Mouse (Mus musculus) spleen, adult 2 months (tissue): ENCODE measurements at regions not wholly inside any gene's neighbourhood (a gene's known extent, or its start where the extent isn't known, plus 50 kb on each side); places are given as distances from the start of the nearest gene placed in this dataset.

Experiments used
- DNase-seq, 2 experiments: peaks; one replicate each; pipeline versions ENCODE4 v3.0.0 to v3.0.0-alpha.2; 2012 to 2021; ENCODE audit warnings: low spot score in 2 of 2, low read depth in 1 of 2
- H3K27ac ChIP-seq: fragments of 200-500 bp; 2 replicates; pipeline ENCODE4 v1.5.1; 2012; ENCODE audit warnings: low read length, inconsistent platforms; ENCODE audit not compliant: insufficient read depth
- H3K27me3 ChIP-seq: fragments of 200-500 bp; 2 replicates; pipeline ENCODE4 v1.6.1; 2012; ENCODE audit warnings: mild to moderate bottlenecking, moderate library complexity, low read length, inconsistent platforms; ENCODE audit not compliant: control insufficient read depth, insufficient read depth
- H3K36me3 ChIP-seq: fragments of 200-500 bp; 2 replicates; pipeline ENCODE4 v1.6.1; 2012; ENCODE audit warnings: mild to moderate bottlenecking, low read length, inconsistent platforms; ENCODE audit not compliant: control insufficient read depth, insufficient read depth
- H3K4me1 ChIP-seq: fragments of 200-500 bp; 2 replicates; pipeline ENCODE4 v1.6.1; 2011; ENCODE audit warnings: inconsistent platforms; ENCODE audit not compliant: control insufficient read depth, insufficient read depth, insufficient read length
- H3K4me3 ChIP-seq: fragments of 200-500 bp; 2 replicates; pipeline ENCODE4 v1.5.1; 2011; ENCODE audit warnings: mild to moderate bottlenecking, inconsistent platforms; ENCODE audit not compliant: insufficient read depth, insufficient read length; ENCODE audit errors: extremely low read depth
- CTCF ChIP-seq: fragments of 200-500 bp; IDR thresholded peaks from 2 replicates; pipeline ENCODE4 v1.5.1; 2011; ENCODE audit warnings: mild to moderate bottlenecking, inconsistent platforms; ENCODE audit not compliant: insufficient read depth, insufficient read length, insufficient replicate concordance; ENCODE audit errors: extremely low read depth
- POLR2A ChIP-seq: fragments of 200-500 bp; IDR thresholded peaks from 2 replicates; pipeline ENCODE4 v1.6.1; 2011; ENCODE audit warnings: low read depth, low read length, inconsistent platforms
- WGBS: fragments of 180-500 bp; shearing (Covaris S2); methylation state at CpG from one replicate; pipeline ENCODE4 v1.1.7; 2018; 5-methylcytosine and 5-hydroxymethylcytosine counted together

- no peaks in the 10 kb centered on the region for H3K36me3 ChIP-seq
- WGBS: 81% methylated on average over 1 of the region's 1 CpGs
- H3K4me1 ChIP-seq: no peaks in the 10 kb centered on the region
- H3K4me3 ChIP-seq: no peak overlapping the region
- no peak overlapping the region for H3K27ac ChIP-seq
- no peak for TF ChIP-seq POLR2A
- no peak for DNase-seq
- no peaks in the 10 kb centered on the region for H3K27me3 ChIP-seq
Measured at GRCm38 (mm10) chr11:112916923-112917322, 134.9 kb downstream of the Sox9 start.

- Histone ChIP-seq H3K36me3 (no peaks in the 10 kb centered on the region), H3K4me1 (no peaks in the 10 kb centered on the region), H3K27ac (no peak overlapping the region), H3K27me3 (no peaks in the 10 kb centered on the region), H3K4me3 (no peak overlapping the region)
- 83% methylated on average over 4 of the region's 4 CpGs for WGBS
- TF ChIP-seq POLR2A (no peak), CTCF (no peak)
- DNase-seq: no peak
Measured at GRCm38 (mm10) chr11:112920131-112920530, 138.1 kb downstream of the Sox9 start.

DNA sequence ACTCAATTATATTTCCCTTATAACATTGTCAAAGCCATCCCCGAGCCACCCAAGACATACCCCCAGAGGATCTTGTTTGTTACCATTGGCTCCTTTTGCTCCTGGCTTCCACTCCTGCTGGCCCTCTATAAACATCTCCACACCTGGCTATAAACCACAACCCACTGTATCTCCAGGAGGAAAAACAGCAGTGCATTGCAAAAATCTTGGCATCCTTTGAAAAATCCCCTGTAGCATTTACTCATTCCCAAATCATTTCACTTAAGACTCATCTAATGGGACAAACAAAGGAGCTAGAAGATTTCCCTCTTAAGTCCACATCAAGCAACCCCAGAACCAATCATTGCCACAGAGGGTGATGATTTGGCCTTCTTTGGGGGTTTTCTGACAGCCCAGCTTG, 142.6 kb downstream of the Sox9 start:
- Histone ChIP-seq H3K27me3 (no peaks in the 10 kb centered on the region), H3K4me1 (no peaks in the 10 kb centered on the region), H3K4me3 (no peak overlapping the region), H3K36me3 (no peaks in the 10 kb centered on the region), H3K27ac (no peak overlapping the region)
- DNase-seq: no peak
- WGBS: 90% methylated on average over 1 of the region's 1 CpGs
- no peak for TF ChIP-seq POLR2A
- no peak for TF ChIP-seq CTCF

GRCm38 (mm10) chr11:112925140-112925539, 143.1 kb downstream of the Sox9 start:
- H3K27me3 ChIP-seq: no peaks in the 10 kb centered on the region
- TF ChIP-seq CTCF (no peak), POLR2A (no peak)
- H3K27ac ChIP-seq: no peak overlapping the region
- H3K4me1 ChIP-seq: no peaks in the 10 kb centered on the region
- no peak overlapping the region for H3K4me3 ChIP-seq
- H3K36me3 ChIP-seq: no peaks in the 10 kb centered on the region
- no peak for DNase-seq
- 67% methylated on average over 6 of the region's 6 CpGs for WGBS

- Histone ChIP-seq H3K36me3 (no peaks in the 10 kb centered on the region), H3K4me1 (no peaks in the 10 kb centered on the region), H3K4me3 (no peak overlapping the region), H3K27me3 (no peaks in the 10 kb centered on the region), H3K27ac (no peak overlapping the region)
- 83% methylated on average over 19 of the region's 19 CpGs for WGBS
- DNase-seq: no peak
- no peak for TF ChIP-seq POLR2A
- no peak for TF ChIP-seq CTCF
Measured at GRCm38 (mm10) chr11:112926330-112927025, 144.5 kb downstream of the Sox9 start.

- no peaks in the 10 kb centered on the region for H3K27me3 ChIP-seq
- H3K27ac ChIP-seq: no peak overlapping the region
- DNase-seq: no peak
- no peak for TF ChIP-seq CTCF
- TF ChIP-seq POLR2A: no peak
- no peaks in the 10 kb centered on the region for H3K36me3 ChIP-seq
- H3K4me3 ChIP-seq: no peak overlapping the region
- no peaks in the 10 kb centered on the region for H3K4me1 ChIP-seq
- 65% methylated on average over 10 of the region's 10 CpGs for WGBS
Measured at GRCm38 (mm10) chr11:112930186-112930808, 148.3 kb downstream of the Sox9 start.

GRCm38 (mm10) chr11:112938035-112938434, 156.0 kb downstream of the Sox9 start:
- DNase-seq: no peak
- WGBS: 86% methylated on average over 10 of the region's 10 CpGs
- H3K4me1 ChIP-seq: no peaks in the 10 kb centered on the region
- H3K27ac ChIP-seq: no peak overlapping the region
- TF ChIP-seq CTCF (no peak), POLR2A (no peak)
- H3K36me3 ChIP-seq: no peaks in the 10 kb centered on the region
- H3K27me3 ChIP-seq: no peaks in the 10 kb centered on the region
- H3K4me3 ChIP-seq: no peak overlapping the region
